Mouse (Mus musculus) kidney, embryonic 16.5 days (tissue): ENCODE measurements around the gene Cutal. TPM values are rescaled to one million over a fixed set of nuclear protein-coding genes. Genes with fewer than 3 reads are reported as not detected.

Source experiments
- ATAC-seq: fragments of 200-750 bp; cut with Nextera tagmentation; 2 replicates; pipeline ENCODE4 v1.8.0; 2017; ENCODE audit warnings: moderate TSS enrichment; ENCODE audit not compliant: low FRiP score, low TSS enrichment
- H3K27ac ChIP-seq: fragments of 300-500 bp; sonication (generic); 2 replicates; pipeline ENCODE4 v1.5.1; 2014; ENCODE audit warnings: low read length
- H3K27me3 ChIP-seq: fragments of 300-500 bp; sonication (generic); 2 replicates; pipeline ENCODE4 v1.6.1; 2014; ENCODE audit warnings: low read length, control low read depth, mixed read lengths; ENCODE audit not compliant: insufficient read depth
- H3K36me3 ChIP-seq: fragments of 300-500 bp; sonication (generic); 2 replicates; pipeline ENCODE4 v1.6.1; 2014; ENCODE audit warnings: low read length, control low read depth, mixed read lengths; ENCODE audit not compliant: insufficient read depth
- H3K4me1 ChIP-seq: fragments of 300-500 bp; sonication (generic); 2 replicates; pipeline ENCODE4 v1.6.1; 2014; ENCODE audit warnings: low read length, control low read depth, mixed read lengths; ENCODE audit not compliant: insufficient read depth
- H3K4me2 ChIP-seq: fragments of 300-500 bp; sonication (generic); replicated peaks from 2 replicates; pipeline ENCODE4 v1.6.1; 2014; ENCODE audit warnings: low read depth, low read length
- H3K4me3 ChIP-seq: fragments of 300-500 bp; sonication (generic); 2 replicates; pipeline ENCODE4 v1.5.1; 2014; ENCODE audit warnings: mild to moderate bottlenecking, low read length
- H3K9ac ChIP-seq: fragments of 300-500 bp; sonication (generic); replicated peaks from 2 replicates; pipeline ENCODE4 v1.6.1; 2014; ENCODE audit warnings: low read length
- H3K9me3 ChIP-seq: fragments of 300-500 bp; sonication (generic); 2 replicates; pipeline ENCODE4 v1.6.1; 2016; ENCODE audit warnings: low read length, control low read depth
- WGBS: fragments of 180-500 bp; shearing (Covaris S2); extraction: QIAGEN DNeasy Blood & Tissue Kit; methylation state at CpG from one replicate; pipeline ENCODE4 v1.1.7; 2014; 5-methylcytosine and 5-hydroxymethylcytosine counted together
- polyA plus RNA-seq: library from polyadenylated mRNA; unstranded; fragments of >200 nt; fragmentation: Nextera tagmentation; extraction: Ambion mirVana; gene quantifications from 2 replicates; pipeline ENCODE4 v1.2.1, GENCODE M21; 2015

Gene Cutal
- polyA plus RNA-seq, 1 experiment from 2014 or later, result 13.6 TPM

DNA sequence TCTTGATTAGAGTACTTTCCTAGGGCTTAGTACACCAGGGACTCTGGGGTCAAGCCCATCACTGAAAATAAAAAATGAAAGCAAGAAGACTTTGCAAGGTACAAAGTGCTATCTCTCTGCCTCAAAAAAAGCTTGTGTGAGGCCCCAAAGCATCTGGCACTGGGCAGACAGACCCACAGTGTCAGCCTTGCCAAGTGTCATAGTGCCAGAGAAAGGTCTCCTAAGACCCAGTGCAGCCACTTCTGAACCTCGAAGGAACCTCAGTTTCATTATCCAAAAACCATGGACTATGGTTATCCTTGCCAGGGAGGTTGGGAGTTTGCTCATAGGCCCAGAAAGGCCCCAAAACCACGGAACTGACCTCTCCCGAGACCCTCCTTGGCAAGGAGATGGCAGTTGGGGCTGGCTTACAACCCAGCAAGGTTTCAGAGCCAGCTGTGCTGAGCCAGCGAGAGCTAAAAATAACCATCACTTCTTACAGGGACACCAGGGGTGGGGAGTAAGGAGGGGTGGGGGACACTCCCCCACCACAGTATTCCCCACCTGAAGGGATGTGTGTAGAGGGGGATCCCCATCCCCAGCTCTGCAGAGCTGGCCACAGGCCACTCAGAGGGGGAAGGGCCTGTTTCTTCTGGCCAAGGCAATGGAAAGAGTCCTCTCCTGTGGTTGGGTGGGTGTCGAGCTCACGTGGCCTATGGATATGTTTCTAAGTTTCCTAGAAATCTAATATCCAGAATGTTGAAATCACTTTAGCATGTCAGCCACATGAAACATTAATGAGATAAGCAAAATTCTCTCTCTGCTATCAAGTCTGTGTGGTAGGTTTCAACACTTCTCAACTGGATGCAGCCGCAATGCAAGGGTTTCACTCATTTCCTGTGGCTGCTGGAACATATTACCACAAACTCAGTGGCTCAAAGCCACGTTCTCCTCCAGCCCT lies 64.3 kb downstream of the Cutal start:
- Histone ChIP-seq H3K9ac (no peak overlapping the region), H3K4me2 (no peak overlapping the region), H3K4me3 (no peak overlapping the region), H3K27ac (no peak overlapping the region), H3K27me3 (no peaks in the 10 kb centered on the region), H3K4me1 (peaks cover 22% of the 10 kb centered on the region), H3K9me3 (no peaks in the 10 kb centered on the region), H3K36me3 (no peaks in the 10 kb centered on the region)
- 69% methylated on average over 8 of the region's 8 CpGs for WGBS
- ATAC-seq, result no peak

GRCm38 (mm10) chr2:34940246-34940645 lies 66.0 kb downstream of the Cutal start:
- no peak for ATAC-seq
- WGBS, result 78% methylated on average over 5 of the region's 5 CpGs
- peaks cover 31% of the 10 kb centered on the region for H3K4me1 ChIP-seq
- no peaks in the 10 kb centered on the region for H3K27me3 ChIP-seq
- H3K9ac ChIP-seq, result no peak overlapping the region
- H3K9me3 ChIP-seq, result no peaks in the 10 kb centered on the region
- no peak overlapping the region for H3K27ac ChIP-seq
- no peak overlapping the region for H3K4me3 ChIP-seq
- no peak overlapping the region for H3K4me2 ChIP-seq
- H3K36me3 ChIP-seq, result no peaks in the 10 kb centered on the region

- peaks cover 31% of the 10 kb centered on the region for H3K4me1 ChIP-seq
- no peak overlapping the region for H3K27ac ChIP-seq
- WGBS, result 81% methylated on average over 11 of the region's 11 CpGs
- H3K4me3 ChIP-seq, result no peak overlapping the region
- ATAC-seq, result no peak
- H3K9me3 ChIP-seq, result no peaks in the 10 kb centered on the region
- H3K36me3 ChIP-seq, result no peaks in the 10 kb centered on the region
- H3K4me2 ChIP-seq, result no peak overlapping the region
- no peaks in the 10 kb centered on the region for H3K27me3 ChIP-seq
- no peak overlapping the region for H3K9ac ChIP-seq
Observed at GRCm38 (mm10) chr2:34941061-34941675, 67.0 kb downstream of the Cutal start.

Other genes with a start within 250 kb of the Cutal start
- 76.3 and 89.8 TPM in 2 replicates for gene Gapvd1, start 119.2 kb upstream of the Cutal start, polyA plus RNA-seq
- gene Hspa5, start 102.4 kb upstream of the Cutal start, polyA plus RNA-seq, result 983 and 1,090 TPM in 2 replicates
- gene Rabepk, start 74.5 kb upstream of the Cutal start, polyA plus RNA-seq, result 38.9 and 39.0 TPM in 2 replicates
- gene Fbxw2, start 48.1 kb upstream of the Cutal start, polyA plus RNA-seq, result 81.7 and 82.0 TPM in 2 replicates
- gene Gm34653, start 41.4 kb upstream of the Cutal start, polyA plus RNA-seq, result 0.10 TPM in 1 of 2 replicates, not detected in the other
- 130 and 140 TPM in 2 replicates for gene Psmd5, start 572 bp downstream of the Cutal start, polyA plus RNA-seq
- gene Phf19, start 39.6 kb downstream of the Cutal start, polyA plus RNA-seq, result 21.4 and 22.2 TPM in 2 replicates
- 30.3 and 33.2 TPM in 2 replicates for gene Traf1, start 87.4 kb downstream of the Cutal start, polyA plus RNA-seq
- gene Hc, start 187.0 kb downstream of the Cutal start, polyA plus RNA-seq, result 0.37 and 0.45 TPM in 2 replicates
- 0.46 and 0.50 TPM in 2 replicates for gene AI182371, start 227.1 kb downstream of the Cutal start, polyA plus RNA-seq
- gene Cntrl, start 235.1 kb downstream of the Cutal start, polyA plus RNA-seq, result 21.2 and 25.2 TPM in 2 replicates